Mouse (Mus musculus): ENCODE data around the gene Aldh3b3. TPM values are rescaled to one million over a fixed set of nuclear protein-coding genes. Genes with fewer than 3 reads are reported as not detected.
A peak's percentile ranks its signal among the peaks of the same experiment; 100 is the strongest.

The Aldh3b3 gene
- polyA plus RNA-seq, 1 experiment from 2014 or later = not detected

GRCm38 (mm10) chr19:3926685-3927084 lies 31.8 kb upstream of the Aldh3b3 start:
- Histone ChIP-seq H3K27ac (no peak overlapping the region), H3K9me3 (no peaks in the 10 kb centered on the region), H3K4me1 (peaks cover 38% of the 10 kb centered on the region), H3K4me3 (no peak overlapping the region), H3K27me3 (ENCODE audit: poor library complexity, severe bottlenecking) (no peaks in the 10 kb centered on the region), H3K36me3 (replicated peaks) (no peaks in the 10 kb centered on the region)
- DNase-seq (ENCODE audit: extremely low spot score, low spot score) = no peak
- 64% methylated on average over 6 of the region's 6 CpGs for WGBS

- H3K27me3 ChIP-seq (ENCODE audit: poor library complexity, severe bottlenecking) = no peaks in the 10 kb centered on the region
- no peak overlapping the region for H3K27ac ChIP-seq
- H3K4me1 ChIP-seq = peaks cover 33% of the 10 kb centered on the region
- WGBS = 94% methylated on average over 4 of the region's 4 CpGs
- no peak for DNase-seq (ENCODE audit: extremely low spot score, low spot score)
- no peaks in the 10 kb centered on the region for H3K9me3 ChIP-seq
- no peaks in the 10 kb centered on the region for H3K36me3 ChIP-seq (replicated peaks)
- H3K4me3 ChIP-seq = no peak overlapping the region
Measured at GRCm38 (mm10) chr19:3927989-3928388, 30.5 kb upstream of the Aldh3b3 start.

- WGBS = 83% methylated on average over 4 of the region's 4 CpGs
- Histone ChIP-seq H3K27ac (0 out of 2 replicates have a peak overlapping the region, but pooled peaks have one; percentile 57), H3K9me3 (no peaks in the 10 kb centered on the region), H3K4me3 (no peak overlapping the region), H3K27me3 (ENCODE audit: poor library complexity, severe bottlenecking) (0 out of 2 replicates have a peak, but pooled peaks cover 2% of the 10 kb centered on the region), H3K4me1 (peaks cover 25% of the 10 kb centered on the region), H3K36me3 (replicated peaks) (no peaks in the 10 kb centered on the region)
- DNase-seq (ENCODE audit: extremely low spot score, low spot score) = no peak
Measured at GRCm38 (mm10) chr19:3928779-3929178, 29.7 kb upstream of the Aldh3b3 start.

GRCm38 (mm10) chr19:3929211-3929941 lies 29.1 kb upstream of the Aldh3b3 start, which contains the start of gene Aldh3b1:
Aldh3b1 (minus strand) TSS chr19:3929808.
- Histone ChIP-seq H3K27me3 (ENCODE audit: poor library complexity, severe bottlenecking) (peaks cover 5% of the 10 kb centered on the region; the same call in 1 of the 2 replicates), H3K4me1 (peaks cover 20% of the 10 kb centered on the region), H3K36me3 (replicated peaks) (no peaks in the 10 kb centered on the region), H3K4me3 (no peak within 1 kb of the TSS), H3K9me3 (no peaks in the 10 kb centered on the region), H3K27ac (peak within 1 kb of the TSS; percentile 57; the same call in 1 of the 2 replicates)
- WGBS = 72% methylated on average over 12 of the region's 12 CpGs
- DNase-seq (ENCODE audit: extremely low spot score, low spot score) = no peak

- Histone ChIP-seq H3K4me1 (peaks cover 26% of the 10 kb centered on the region), H3K27ac (no peak overlapping the region), H3K9me3 (no peaks in the 10 kb centered on the region), H3K4me3 (no peak overlapping the region), H3K36me3 (replicated peaks) (no peaks in the 10 kb centered on the region), H3K27me3 (ENCODE audit: poor library complexity, severe bottlenecking) (peaks cover 16% of the 10 kb centered on the region)
- 77% methylated on average over 21 of the region's 21 CpGs for WGBS
- no peak for DNase-seq (ENCODE audit: extremely low spot score, low spot score)
Measured at GRCm38 (mm10) chr19:3930262-3931057, 28.0 kb upstream of the Aldh3b3 start.

GRCm38 (mm10) chr19:3931716-3932115 lies 26.7 kb upstream of the Aldh3b3 start:
- 92% methylated on average over 9 of the region's 9 CpGs for WGBS
- no peak overlapping the region for H3K27ac ChIP-seq
- H3K27me3 ChIP-seq (ENCODE audit: poor library complexity, severe bottlenecking) = peaks cover 29% of the 10 kb centered on the region
- no peaks in the 10 kb centered on the region for H3K36me3 ChIP-seq (replicated peaks)
- peaks cover 34% of the 10 kb centered on the region for H3K4me1 ChIP-seq
- H3K9me3 ChIP-seq = no peaks in the 10 kb centered on the region
- no peak for DNase-seq (ENCODE audit: extremely low spot score, low spot score)
- no peak overlapping the region for H3K4me3 ChIP-seq

- H3K27ac ChIP-seq = peak within 1 kb of the TSS; percentile 73
- peaks cover 22% of the 10 kb centered on the region for H3K4me1 ChIP-seq
- peaks cover 35% of the 10 kb centered on the region for H3K27me3 ChIP-seq (ENCODE audit: poor library complexity, severe bottlenecking)
- 6% methylated on average over 42 of the region's 42 CpGs for WGBS
- H3K4me3 ChIP-seq = peak within 1 kb of the TSS; percentile 58
- H3K36me3 ChIP-seq (replicated peaks) = no peaks in the 10 kb centered on the region
- DNase-seq (ENCODE audit: extremely low spot score, low spot score) = peak; percentile 60
- H3K9me3 ChIP-seq = no peaks in the 10 kb centered on the region
Measured at GRCm38 (mm10) chr19:3935032-3935895, 23.2 kb upstream of the Aldh3b3 start, which contains the start of gene Unc93b1. Unc93b1 (plus strand) TSS chr19:3935186.

- Histone ChIP-seq H3K4me1 (peaks cover 17% of the 10 kb centered on the region), H3K27me3 (ENCODE audit: poor library complexity, severe bottlenecking) (peaks cover 35% of the 10 kb centered on the region), H3K27ac (peak overlapping the region; percentile 73), H3K9me3 (no peaks in the 10 kb centered on the region), H3K36me3 (replicated peaks) (no peaks in the 10 kb centered on the region), H3K4me3 (peak overlapping the region; percentile 58)
- DNase-seq (ENCODE audit: extremely low spot score, low spot score) = no peak
- 9% methylated on average over 22 of the region's 22 CpGs for WGBS
Measured at GRCm38 (mm10) chr19:3935896-3936850, 22.3 kb upstream of the Aldh3b3 start.

- H3K9me3 ChIP-seq = no peaks in the 10 kb centered on the region
- H3K36me3 ChIP-seq (replicated peaks) = no peaks in the 10 kb centered on the region
- peaks cover 8% of the 10 kb centered on the region for H3K4me1 ChIP-seq
- no peak for DNase-seq (ENCODE audit: extremely low spot score, low spot score)
- H3K27ac ChIP-seq = no peak overlapping the region
- H3K27me3 ChIP-seq (ENCODE audit: poor library complexity, severe bottlenecking) = peaks cover 25% of the 10 kb centered on the region
- 85% methylated on average over 7 of the region's 7 CpGs for WGBS
- H3K4me3 ChIP-seq = no peak overlapping the region
Measured at GRCm38 (mm10) chr19:3942315-3942714, 16.1 kb upstream of the Aldh3b3 start.

- 19% methylated on average over 27 of the region's 27 CpGs for WGBS
- DNase-seq (ENCODE audit: extremely low spot score, low spot score) = no peak
- Histone ChIP-seq H3K36me3 (replicated peaks) (no peaks in the 10 kb centered on the region), H3K4me3 (no peak overlapping the region), H3K27ac (no peak overlapping the region), H3K9me3 (no peaks in the 10 kb centered on the region), H3K27me3 (ENCODE audit: poor library complexity, severe bottlenecking) (peaks cover 25% of the 10 kb centered on the region), H3K4me1 (peaks cover 8% of the 10 kb centered on the region)
Measured at GRCm38 (mm10) chr19:3942986-3943735, 15.3 kb upstream of the Aldh3b3 start.
